Mouse (Mus musculus): ENCODE data around the gene Tmem88. TPM values are rescaled to one million over a fixed set of nuclear protein-coding genes. Genes with fewer than 3 reads are reported as not detected.

The Tmem88 gene
- polyA plus RNA-seq, 1 experiment from 2014 or later: 9.5 TPM

- Histone ChIP-seq H3K4me3 (replicated peaks) (no peak overlapping the region), H3K27me3 (peaks cover 36% of the 10 kb centered on the region), H3K27ac (no peak overlapping the region), H3K4me2 (no peak overlapping the region), H3K4me1 (replicated peaks) (peaks cover 57% of the 10 kb centered on the region), H3K9me3 (replicated peaks) (no peaks in the 10 kb centered on the region), H3K36me3 (no peaks in the 10 kb centered on the region), H3K9ac (no peak overlapping the region)
- WGBS (ENCODE audit: insufficient replicate concordance): 73% methylated on average over 10 of the region's 10 CpGs
- ATAC-seq (ENCODE audit: low read depth) (no peak), DNase-seq (no peak)
These were observed 24.8 kb upstream of the Tmem88 start for GRCm38 (mm10) chr11:69422842-69423241.

GRCm38 (mm10) chr11:69421131-69421977 is 23.3 kb upstream of the Tmem88 start:
- no peak for DNase-seq
- H3K4me3 ChIP-seq (replicated peaks): peak overlapping the region; percentile 61
- H3K9ac ChIP-seq: no peak overlapping the region
- H3K36me3 ChIP-seq: no peaks in the 10 kb centered on the region
- peaks cover 49% of the 10 kb centered on the region for H3K27me3 ChIP-seq
- no peak overlapping the region for H3K27ac ChIP-seq
- no peak for ATAC-seq (ENCODE audit: low read depth)
- H3K9me3 ChIP-seq (replicated peaks): no peaks in the 10 kb centered on the region
- H3K4me1 ChIP-seq (replicated peaks): peaks cover 67% of the 10 kb centered on the region
- WGBS (ENCODE audit: insufficient replicate concordance): 30% methylated on average over 25 of the region's 25 CpGs
- H3K4me2 ChIP-seq: peak overlapping the region; percentile 95

- Histone ChIP-seq H3K9me3 (replicated peaks) (no peaks in the 10 kb centered on the region), H3K9ac (no peak overlapping the region; the same call in 1 of the 2 replicates), H3K36me3 (no peaks in the 10 kb centered on the region), H3K27ac (no peak overlapping the region), H3K27me3 (peaks cover 51% of the 10 kb centered on the region), H3K4me3 (replicated peaks) (peak overlapping the region; percentile 61), H3K4me2 (peak overlapping the region; percentile 95), H3K4me1 (replicated peaks) (peaks cover 65% of the 10 kb centered on the region)
- ATAC-seq (ENCODE audit: low read depth) (no peak), DNase-seq (no peak)
- 14% methylated on average over 10 of the region's 10 CpGs for WGBS (ENCODE audit: insufficient replicate concordance)
These were observed 22.5 kb upstream of the Tmem88 start for GRCm38 (mm10) chr11:69420554-69421000.

GRCm38 (mm10) chr11:69419813-69420553 is 21.9 kb upstream of the Tmem88 start:
- H3K4me3 ChIP-seq (replicated peaks): peak overlapping the region; percentile 61
- WGBS (ENCODE audit: insufficient replicate concordance): 1% methylated on average over 31 of the region's 31 CpGs
- H3K9ac ChIP-seq: peak overlapping the region; percentile 65
- DNase-seq (peak; percentile 70), ATAC-seq (ENCODE audit: low read depth) (peak; percentile 59)
- H3K4me1 ChIP-seq (replicated peaks): peaks cover 71% of the 10 kb centered on the region
- no peaks in the 10 kb centered on the region for H3K9me3 ChIP-seq (replicated peaks)
- H3K27me3 ChIP-seq: peaks cover 55% of the 10 kb centered on the region
- H3K4me2 ChIP-seq: peak overlapping the region; percentile 95
- H3K27ac ChIP-seq: peak overlapping the region; percentile 81
- no peaks in the 10 kb centered on the region for H3K36me3 ChIP-seq

GRCm38 (mm10) chr11:69419443-69419812 is 21.4 kb upstream of the Tmem88 start:
- no peaks in the 10 kb centered on the region for H3K36me3 ChIP-seq
- peaks cover 76% of the 10 kb centered on the region for H3K4me1 ChIP-seq (replicated peaks)
- under 1% methylated on average over 19 of the region's 19 CpGs for WGBS (ENCODE audit: insufficient replicate concordance)
- H3K9ac ChIP-seq: peak overlapping the region; percentile 65
- peaks cover 55% of the 10 kb centered on the region for H3K27me3 ChIP-seq
- ATAC-seq (ENCODE audit: low read depth) (no peak), DNase-seq (no peak)
- H3K9me3 ChIP-seq (replicated peaks): no peaks in the 10 kb centered on the region
- peak overlapping the region; percentile 81 for H3K27ac ChIP-seq
- peak overlapping the region; percentile 61 for H3K4me3 ChIP-seq (replicated peaks)
- H3K4me2 ChIP-seq: peak overlapping the region; percentile 95

DNA sequence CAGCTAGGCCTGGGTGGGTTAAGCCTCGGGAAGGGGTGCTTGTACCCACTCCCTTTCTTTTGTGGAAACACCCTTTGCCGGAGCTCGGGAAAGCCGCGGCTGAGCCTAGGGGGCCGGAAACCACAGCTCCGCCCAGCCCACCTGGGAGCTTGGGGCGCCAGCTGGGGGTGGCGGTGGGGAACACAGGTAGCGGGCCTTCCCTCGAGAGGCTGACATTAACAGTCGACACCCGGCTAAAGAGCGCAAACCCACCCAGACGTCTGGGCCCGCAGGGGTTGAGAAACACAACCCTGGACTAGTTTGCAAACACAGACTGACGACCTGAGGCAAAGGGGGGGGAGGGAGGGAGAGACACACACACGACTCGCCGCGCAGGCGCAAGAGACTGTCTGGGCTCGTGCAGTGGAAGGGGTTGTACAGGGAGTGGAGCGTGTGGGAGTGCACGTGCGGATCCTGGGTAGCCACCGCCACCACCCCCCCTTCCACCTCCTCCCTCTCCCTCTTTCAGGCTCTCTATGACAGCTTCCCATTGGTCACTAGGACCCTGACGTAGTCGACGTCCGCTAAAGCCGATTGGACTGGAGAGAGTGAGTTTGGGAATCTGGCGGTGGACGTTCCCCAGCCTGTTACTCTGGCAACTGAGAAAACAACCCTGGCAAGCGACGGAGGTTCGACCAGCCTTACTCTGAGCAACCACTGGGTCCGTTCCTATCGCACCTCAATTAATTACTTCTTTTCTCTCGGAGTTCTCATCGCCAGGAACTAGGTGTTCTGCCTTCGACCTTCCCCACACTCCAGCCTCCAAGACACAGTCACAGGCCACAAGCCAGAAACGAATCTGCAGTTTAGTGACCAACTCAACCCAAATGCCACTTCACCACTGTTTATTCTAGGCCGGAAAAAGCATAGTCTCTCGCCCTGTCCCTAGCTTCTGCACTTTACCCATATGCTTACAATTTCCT is 20.7 kb upstream of the Tmem88 start:
- DNase-seq: peak; percentile 85
- peak overlapping the region; percentile 73 for H3K9ac ChIP-seq
- peak overlapping the region; percentile 81 for H3K27ac ChIP-seq
- peak; percentile 81 for ATAC-seq (ENCODE audit: low read depth)
- H3K4me2 ChIP-seq: peak overlapping the region; percentile 95
- H3K27me3 ChIP-seq: peaks cover 55% of the 10 kb centered on the region
- H3K4me3 ChIP-seq (replicated peaks): peak overlapping the region; percentile 61
- H3K4me1 ChIP-seq (replicated peaks): peaks cover 77% of the 10 kb centered on the region
- H3K9me3 ChIP-seq (replicated peaks): no peaks in the 10 kb centered on the region
- H3K36me3 ChIP-seq: no peaks in the 10 kb centered on the region
- WGBS (ENCODE audit: insufficient replicate concordance): under 1% methylated on average over 45 of the region's 45 CpGs

- Histone ChIP-seq H3K9me3 (replicated peaks) (no peaks in the 10 kb centered on the region), H3K36me3 (peaks cover 3% of the 10 kb centered on the region; the same call in 1 of the 2 replicates), H3K4me1 (replicated peaks) (peaks cover 83% of the 10 kb centered on the region), H3K27ac (peak overlapping the region; percentile 81), H3K27me3 (peaks cover 51% of the 10 kb centered on the region), H3K4me2 (peak overlapping the region; percentile 95), H3K4me3 (replicated peaks) (peak overlapping the region; percentile 61), H3K9ac (peak overlapping the region; percentile 73)
- ATAC-seq (ENCODE audit: low read depth) (no peak), DNase-seq (peak; percentile 66)
- under 1% methylated on average over 39 of the region's 39 CpGs for WGBS (ENCODE audit: insufficient replicate concordance)
These were observed 19.7 kb upstream of the Tmem88 start for GRCm38 (mm10) chr11:69417449-69418384.

- H3K27ac ChIP-seq: peak overlapping the region; percentile 73
- DNase-seq: no peak
- H3K4me1 ChIP-seq (replicated peaks): peaks cover 91% of the 10 kb centered on the region
- WGBS (ENCODE audit: insufficient replicate concordance): 29% methylated on average over 8 of the region's 8 CpGs
- H3K36me3 ChIP-seq: peaks cover 3% of the 10 kb centered on the region; the same call in 1 of the 2 replicates
- H3K27me3 ChIP-seq: peaks cover 43% of the 10 kb centered on the region
- no peaks in the 10 kb centered on the region for H3K9me3 ChIP-seq (replicated peaks)
- peak overlapping the region; percentile 61 for H3K4me3 ChIP-seq (replicated peaks)
- peak overlapping the region; percentile 95 for H3K4me2 ChIP-seq
- no peak for ATAC-seq (ENCODE audit: low read depth)
- peak overlapping the region; percentile 8; the same call in 1 of the 2 replicates for H3K9ac ChIP-seq
These were observed 19.0 kb upstream of the Tmem88 start for GRCm38 (mm10) chr11:69416921-69417448.

DNA sequence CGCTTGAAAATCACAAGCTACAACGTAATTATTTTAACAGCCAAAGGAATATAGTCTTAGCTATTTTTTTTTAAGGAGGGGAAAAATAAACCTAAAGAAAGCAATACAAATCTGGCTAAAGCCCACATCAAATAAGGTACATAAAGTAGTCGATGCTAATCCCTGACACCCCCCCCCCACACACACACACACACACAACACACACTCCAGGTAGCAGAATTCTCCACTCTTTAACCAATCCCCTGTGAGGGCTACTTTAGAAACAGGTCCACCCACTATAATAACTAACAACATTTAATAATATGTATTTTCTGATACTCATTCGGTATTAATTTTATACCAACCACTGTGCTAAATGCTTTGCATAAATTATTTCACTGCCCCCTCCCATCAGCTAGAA is 18.5 kb upstream of the Tmem88 start:
- Histone ChIP-seq H3K9me3 (replicated peaks) (no peaks in the 10 kb centered on the region), H3K27me3 (peaks cover 39% of the 10 kb centered on the region), H3K4me3 (replicated peaks) (peak overlapping the region; percentile 61), H3K36me3 (peaks cover 3% of the 10 kb centered on the region; the same call in 1 of the 2 replicates), H3K27ac (0 out of 2 replicates have a peak overlapping the region, but pooled peaks have one; percentile 73), H3K9ac (peak overlapping the region; percentile 36; the same call in 1 of the 2 replicates), H3K4me1 (replicated peaks) (peaks cover 95% of the 10 kb centered on the region), H3K4me2 (peak overlapping the region; percentile 95)
- no peak for ATAC-seq (ENCODE audit: low read depth)
- WGBS (ENCODE audit: insufficient replicate concordance): 7% methylated on average over 4 of the region's 4 CpGs
- DNase-seq: no peak

All from liver, embryonic 13.5 days (tissue).